Mouse (Mus musculus) neural tube, embryonic 10.5 days (tissue): Measurements from ENCODE around the gene 2010300C02Rik.
"Not testable (repeated sequence)": the region's sequence is repeated elsewhere in the genome, so short reads cannot be mapped to it uniquely, and the experiment has no call there.

Experiments used
- DNase-seq: peaks from one replicate; pipeline ENCODE4 v3.0.0-alpha.2; 2017; ENCODE audit warnings: low spot score; ENCODE audit errors: extremely low spot score

The 2010300C02Rik gene

DNA sequence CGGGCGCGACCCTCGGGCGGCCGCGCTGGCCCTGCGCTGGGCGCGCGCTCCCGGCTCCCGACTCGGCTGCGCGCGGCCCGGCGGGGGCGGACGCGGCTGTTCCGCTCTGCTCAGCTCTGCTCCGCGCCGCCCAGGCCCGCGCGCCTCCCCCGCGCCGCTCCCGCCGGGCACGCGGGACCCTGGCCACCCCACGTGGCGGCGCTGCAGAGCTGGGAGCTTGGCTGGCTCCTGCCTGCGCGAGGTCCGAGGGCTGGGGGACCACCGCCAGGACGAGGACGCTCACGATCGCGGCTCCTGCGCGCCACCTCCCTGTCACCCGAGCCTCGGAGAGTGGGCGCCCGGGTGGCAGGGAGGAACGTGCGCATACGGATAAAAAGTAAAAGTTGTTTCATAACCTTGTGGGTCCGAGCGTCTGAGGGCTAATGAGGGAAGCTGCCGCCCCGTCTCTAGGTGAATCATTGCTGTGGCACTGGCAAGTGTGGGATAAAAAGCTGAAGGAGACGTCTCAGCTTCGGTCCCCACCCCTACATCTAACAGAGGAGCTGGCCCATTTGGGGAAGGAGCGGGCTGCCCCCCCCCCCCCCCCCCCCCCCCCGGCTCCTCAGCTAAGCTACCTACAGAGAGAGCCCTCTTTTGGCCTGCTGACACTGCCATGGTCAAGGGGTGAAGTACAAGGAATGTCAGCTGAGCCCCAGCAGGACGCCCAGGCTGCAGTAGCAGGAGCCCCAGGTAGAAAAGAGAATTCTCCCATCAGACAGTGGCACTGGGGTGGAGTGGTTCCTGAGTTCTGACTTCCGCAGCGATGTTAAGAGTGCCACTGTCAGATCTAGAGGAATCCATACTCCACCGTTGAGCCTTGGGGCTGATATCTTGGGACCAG, at the start of gene 2010300C02Rik:
TSS of gene 2010300C02Rik (minus strand) at position 325 of the 880 bp plus-strand sequence.
- peak; percentile 56 for DNase-seq

DNA sequence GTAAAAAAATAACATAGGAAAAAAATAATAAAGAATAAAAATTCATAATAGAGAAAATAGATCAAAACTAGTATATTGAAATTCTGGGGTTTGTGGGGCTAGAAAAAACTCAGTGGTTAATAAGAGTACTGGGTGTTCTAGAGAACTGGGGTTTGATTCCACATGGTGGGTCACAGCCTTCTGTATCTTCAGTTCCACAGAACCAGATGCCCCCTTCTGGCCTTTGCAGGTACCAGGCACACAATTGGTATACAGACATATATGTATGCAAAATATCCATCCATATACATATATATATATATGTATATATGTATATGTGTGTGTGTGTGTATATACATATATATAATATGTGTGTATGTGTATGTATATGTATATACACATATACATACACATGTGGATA, 39.5 kb upstream of the 2010300C02Rik start:
- no peak for DNase-seq

DNA sequence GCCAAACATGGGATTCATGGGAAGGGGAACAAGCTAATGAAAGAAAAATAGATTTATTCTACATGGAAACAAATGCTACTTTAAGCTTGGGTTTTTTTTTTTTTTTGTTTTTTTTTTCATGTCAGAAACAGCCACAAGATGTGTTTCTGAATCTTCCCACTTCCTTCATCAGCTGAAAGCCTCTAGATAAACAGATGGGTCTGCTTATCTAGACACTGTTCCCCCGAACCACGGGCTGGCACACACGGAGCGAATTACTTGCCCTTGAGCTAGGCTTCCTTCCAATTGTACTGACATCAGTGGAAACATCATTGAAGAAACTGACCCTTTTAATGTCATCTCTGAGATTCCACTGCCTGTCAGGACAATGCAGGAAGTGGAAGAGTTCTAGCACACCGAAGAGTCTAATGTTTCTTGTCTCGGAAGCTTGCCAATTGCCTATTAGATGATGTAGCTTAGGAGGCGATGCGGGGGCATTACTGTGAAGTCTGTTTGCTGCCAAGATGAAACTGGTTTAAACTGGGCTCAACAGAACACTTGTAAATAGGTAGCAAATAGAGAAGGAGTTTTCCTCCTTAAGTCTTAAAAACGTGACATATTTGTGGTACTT, 24.9 kb upstream of the 2010300C02Rik start:
- DNase-seq, result no peak

DNA sequence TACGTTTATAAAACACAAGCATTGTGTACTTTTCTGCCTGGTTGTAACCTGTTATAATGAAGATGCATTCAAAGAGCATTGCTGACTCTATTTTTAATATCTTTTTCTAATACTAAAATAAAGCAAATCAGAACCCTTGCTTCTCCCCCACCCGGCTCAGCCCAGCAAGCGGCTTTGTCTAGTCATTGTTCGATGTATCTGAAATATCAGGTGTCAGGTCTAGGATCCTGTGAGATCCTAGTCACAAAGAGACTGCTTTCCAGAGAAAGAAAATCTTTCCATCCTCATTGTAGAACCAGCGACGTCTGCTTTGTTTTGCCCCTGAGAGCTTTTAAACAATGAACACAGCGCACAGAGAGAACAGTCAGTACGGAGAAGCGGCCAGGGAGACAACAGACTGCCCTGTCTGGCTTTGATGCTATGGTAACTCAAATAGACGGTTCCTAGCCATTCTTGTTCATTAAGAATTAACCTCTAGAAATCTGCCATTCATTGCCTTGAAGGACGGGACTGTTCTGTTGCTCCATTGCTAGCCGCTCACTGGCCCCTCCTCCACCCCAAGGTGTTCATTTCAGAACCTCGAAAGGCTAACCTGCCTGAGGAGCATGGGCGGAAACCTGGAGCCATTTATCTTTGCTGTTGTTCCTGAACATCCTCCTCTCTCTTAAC, 22.9 kb upstream of the 2010300C02Rik start:
- DNase-seq, result no peak

DNA sequence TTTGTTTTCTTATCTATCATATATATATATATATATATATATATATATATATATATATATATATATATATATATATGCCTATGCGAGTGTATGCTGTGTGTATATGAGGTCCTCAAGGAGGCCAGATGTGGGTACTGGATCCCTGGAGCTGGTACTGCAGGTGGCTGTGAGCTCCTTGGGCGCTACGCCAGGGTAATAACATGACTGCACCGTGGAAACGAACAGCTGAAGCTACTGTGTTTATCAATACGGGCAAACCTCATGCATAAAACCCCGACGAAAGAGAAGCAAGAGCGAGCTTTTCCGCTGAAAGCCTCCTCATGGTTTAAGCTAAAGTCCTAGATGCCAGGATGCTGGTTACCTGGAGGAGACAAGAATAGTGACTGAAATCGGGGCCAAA, 22.2 kb upstream of the 2010300C02Rik start:
- no peak for DNase-seq

DNA sequence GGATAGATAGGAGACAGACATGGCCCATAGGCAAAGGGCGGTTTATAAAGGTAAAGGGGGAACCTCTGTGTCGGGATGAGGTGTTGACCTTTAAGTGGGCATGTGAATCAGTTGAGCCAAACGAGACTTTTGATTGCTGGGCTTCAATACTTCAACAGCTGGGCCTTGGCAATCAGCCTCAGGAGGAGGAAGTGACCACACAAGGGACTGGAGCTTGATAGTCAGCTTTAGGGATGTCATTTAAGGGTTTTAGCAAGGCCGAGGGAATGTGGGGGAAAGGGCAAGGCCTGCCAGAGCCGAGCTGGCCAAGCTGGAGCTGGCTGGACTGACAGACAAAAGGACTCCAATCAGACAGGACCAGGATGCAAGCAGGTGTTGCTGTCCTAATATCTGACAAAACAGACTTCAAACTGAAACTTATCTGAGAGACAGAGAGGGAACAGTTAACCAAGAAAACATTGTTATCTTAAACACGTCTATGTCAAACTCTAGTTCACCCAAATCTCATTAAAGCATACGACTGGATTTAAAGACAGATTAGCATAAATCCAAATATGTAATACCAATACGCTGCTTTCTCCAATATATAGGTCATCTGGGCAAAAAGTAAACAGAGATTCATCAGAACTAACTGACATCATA, 20.4 kb upstream of the 2010300C02Rik start:
- DNase-seq, result no peak

DNA sequence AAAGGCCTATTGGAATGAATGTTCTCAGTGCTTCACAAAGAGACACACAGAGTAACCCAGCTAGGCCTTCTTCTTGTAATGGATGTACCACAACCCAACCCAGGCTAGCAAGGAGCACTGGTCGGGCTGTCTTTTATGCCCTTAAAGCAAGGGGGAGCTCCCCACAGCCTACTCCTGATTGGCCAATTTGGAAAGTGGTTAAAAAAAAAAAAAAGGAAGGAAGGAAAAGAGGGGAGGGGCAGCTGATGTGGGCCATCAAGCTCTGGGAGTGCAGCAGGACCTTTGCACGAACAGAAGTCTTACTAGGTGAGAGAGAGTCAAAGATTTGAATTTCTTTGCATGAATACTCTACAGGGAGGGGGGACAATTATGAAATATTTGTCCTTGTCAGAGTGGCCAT, 19.0 kb upstream of the 2010300C02Rik start:
- no peak for DNase-seq

DNA sequence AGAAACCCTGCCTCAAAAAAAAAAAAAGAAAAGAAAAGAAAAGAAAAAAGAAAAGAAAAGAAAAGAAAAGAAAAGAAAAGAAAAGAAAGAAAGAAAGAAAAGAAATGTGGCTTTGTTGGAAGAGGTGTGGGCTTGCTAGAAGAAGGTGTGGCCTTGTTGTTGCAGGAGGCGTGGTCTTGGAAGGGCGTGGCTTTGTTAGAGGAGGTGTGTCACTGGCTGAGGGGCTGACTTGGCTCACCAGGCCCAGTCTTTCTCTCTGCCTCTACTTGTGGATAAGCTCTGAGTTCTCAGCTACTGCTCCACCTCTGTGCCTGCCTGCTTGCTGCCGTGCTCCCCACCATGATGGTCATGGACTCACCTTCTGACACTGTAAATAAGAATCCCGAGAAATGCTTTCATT, 17.2 kb upstream of the 2010300C02Rik start:
- no peak for DNase-seq

DNA sequence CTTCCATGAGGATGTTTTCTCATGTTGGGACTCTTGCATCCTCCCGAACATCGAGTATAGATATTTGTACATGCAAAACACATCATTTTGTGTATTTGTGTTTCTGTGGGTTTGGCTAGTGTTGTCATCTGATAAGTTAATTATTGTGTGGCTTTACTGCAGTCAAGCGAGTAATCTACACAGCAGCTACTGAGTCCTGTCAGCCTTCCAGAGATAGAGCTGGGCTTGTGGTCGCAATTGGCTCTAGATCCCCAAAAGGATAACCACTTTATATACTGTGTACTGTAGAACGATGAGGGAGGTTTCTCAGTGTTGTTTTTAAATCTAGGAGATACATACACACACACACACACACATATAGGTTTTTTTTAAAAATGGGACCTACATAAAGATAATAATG, 16.0 kb upstream of the 2010300C02Rik start:
- no peak for DNase-seq

DNA sequence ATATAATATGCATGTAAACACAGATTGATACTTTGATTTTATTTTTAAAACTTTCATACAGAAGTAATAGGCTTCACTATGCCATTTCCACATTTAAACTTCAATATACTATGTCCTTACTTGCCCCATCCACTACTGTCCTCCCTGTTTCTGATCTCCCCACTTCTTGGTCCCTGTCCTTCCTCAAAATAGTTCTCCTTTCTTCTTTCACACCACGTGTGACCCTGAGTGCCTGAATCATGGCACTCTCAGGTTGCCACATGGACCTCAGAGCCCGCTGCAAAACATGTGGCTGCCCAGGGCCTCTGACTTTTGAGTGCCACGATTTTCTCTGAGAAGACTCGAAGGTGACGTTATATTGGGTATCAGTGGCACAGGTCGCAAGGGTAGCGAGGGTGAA, 15.0 kb upstream of the 2010300C02Rik start:
- no peak for DNase-seq

DNA sequence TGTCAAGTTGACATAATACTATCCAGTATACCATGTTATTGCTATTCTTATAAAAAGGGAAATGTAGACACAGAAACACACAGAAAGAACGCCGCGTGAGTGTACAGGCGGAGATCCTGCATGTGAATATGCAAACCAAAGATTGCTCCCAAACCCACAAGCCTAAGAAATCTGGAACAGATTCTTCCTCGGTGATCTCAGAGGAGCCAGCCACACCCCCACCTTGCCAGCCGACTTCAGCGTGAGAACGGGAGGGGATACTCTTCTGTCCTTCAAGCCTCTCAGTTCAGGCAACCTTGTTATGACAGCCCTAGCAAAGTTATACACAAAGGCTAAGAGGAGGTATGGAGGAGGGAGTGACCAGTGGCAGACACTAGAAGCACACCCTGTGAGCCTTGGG, 9.5 kb upstream of the 2010300C02Rik start:
- no peak for DNase-seq

DNA sequence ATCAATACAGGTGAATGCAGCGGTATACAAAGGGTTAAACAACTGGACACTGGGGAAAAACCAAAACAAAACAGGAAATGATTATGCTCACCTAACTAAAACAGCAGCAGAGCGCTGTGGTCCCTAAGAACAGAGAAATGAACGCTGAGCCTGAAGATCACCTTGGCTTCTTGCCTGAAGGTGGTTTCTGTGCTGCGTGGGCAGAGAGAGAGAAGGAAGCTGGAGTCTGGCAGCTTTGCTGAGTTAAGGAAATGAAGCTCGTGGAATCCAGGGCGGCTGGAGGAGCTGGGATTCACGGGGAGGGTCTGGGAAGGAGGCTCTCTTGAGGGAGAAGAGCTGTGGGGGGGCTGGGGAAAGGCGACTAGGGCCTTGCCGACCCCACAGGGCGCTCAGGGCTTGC, 8.2 kb upstream of the 2010300C02Rik start:
- no peak for DNase-seq

DNA sequence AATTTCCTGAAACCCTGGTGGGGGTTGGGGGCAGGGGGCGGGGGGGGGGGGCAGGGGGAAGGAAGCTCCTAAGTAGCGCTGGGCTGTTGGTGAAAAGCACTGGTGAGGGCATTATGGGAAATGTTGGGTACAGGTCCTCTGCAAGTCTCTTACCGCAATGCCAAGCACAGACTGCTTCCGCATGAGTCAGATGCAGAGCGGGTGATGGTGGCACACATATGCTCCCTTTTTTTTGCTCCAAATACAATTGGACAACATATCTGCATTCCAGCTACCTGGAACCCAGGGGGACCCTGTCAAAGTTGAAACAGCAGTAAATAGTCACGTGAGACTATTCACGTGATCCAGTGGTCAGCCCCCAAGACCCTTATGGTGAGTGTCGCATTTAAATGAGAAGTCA, 7.3 kb upstream of the 2010300C02Rik start:
- no peak for DNase-seq

DNA sequence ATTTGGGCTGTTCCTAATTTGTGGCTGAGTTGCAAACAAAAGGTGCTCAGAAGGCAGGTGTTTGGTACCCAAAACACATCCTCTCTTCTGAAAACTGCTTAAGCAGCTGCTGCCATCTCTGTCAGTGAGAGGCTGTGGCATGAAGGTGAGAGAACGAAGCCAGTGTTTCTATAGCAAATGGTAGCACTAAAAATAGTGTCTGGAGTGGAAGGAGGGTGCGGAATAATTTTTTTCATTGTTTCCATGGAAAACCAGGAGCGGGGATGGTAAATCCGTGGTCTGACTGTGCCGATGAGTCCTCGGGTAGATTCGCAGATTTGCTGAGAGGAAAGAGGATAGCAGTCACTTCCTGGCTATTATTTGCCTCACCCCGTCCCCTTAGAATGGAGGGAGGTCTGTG, 6.5 kb upstream of the 2010300C02Rik start:
- no peak for DNase-seq

DNA sequence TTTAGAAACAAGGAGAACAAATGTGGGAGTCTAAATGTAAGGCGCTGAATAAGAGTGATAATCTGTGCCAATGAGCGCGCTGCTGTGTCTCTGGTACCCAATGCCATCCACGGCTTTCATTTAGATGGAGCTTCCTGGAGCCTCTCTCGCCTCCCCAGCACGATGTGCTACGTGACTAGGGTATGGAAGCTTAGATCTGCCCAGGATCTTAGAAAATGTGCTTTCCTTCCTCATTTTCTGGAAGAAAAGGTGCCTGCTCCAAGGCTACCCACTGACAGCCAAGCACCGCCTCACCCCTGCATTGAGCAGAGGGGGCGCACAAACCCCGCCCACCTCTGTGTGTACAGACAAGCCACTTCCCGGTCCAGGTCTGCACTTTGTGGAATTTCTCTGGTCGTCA, 6.0 kb upstream of the 2010300C02Rik start:
- no peak for DNase-seq

DNA sequence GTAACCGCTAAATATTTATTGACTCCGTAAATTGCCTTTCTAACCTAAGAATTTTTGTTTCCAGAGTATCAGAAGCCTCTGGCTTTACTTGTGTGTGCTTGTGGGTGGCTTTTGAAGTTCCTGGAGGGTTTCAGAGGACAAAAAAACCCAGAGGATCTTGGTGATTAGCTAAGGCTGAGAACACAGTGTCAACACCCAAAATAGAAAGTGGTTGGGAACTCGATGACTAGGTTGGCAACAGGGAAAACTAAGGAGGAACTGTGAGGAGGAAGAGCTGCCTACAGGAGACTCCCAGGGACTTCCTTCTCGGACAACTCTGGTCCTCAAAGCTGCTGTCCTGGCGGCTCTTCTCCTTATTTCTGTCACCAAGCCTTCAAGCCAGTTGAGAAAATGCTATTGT, 1.2 kb upstream of the 2010300C02Rik start:
- no peak for DNase-seq

DNA sequence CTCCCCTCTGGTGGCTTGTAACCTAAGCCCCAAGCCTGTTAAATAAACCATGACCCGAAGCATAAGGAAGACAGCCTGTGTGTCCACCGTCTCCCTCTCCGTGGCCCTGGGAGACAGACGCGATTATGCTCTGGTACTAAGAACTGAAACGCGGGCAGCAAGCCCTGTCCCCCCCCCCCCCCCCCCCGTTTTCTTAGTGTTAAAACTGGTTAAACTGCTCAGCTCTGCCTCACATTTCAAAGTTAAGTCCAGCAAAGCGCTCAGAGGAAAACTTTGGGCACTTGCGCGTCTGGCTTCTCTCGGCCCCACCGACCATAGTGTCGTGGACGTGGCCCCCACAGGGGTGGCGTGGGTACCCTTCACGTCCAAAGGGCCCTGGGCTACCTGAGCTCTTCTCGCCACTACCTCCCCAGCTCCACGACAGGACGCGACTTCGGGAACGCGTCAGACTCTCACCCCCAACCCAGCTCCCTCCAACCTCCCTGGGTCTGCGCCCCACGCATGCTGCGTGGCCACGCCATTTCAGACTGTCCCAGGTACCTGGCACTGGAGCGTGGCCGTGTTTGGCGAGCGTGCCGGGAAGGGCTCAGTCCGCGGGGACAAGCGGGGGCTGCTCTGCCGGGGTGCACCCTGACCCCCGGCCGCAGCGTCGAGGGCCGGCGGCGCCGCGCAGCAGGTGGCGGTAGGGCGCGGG, 708 bp downstream of the 2010300C02Rik start:
- DNase-seq, result peak; percentile 26

DNA sequence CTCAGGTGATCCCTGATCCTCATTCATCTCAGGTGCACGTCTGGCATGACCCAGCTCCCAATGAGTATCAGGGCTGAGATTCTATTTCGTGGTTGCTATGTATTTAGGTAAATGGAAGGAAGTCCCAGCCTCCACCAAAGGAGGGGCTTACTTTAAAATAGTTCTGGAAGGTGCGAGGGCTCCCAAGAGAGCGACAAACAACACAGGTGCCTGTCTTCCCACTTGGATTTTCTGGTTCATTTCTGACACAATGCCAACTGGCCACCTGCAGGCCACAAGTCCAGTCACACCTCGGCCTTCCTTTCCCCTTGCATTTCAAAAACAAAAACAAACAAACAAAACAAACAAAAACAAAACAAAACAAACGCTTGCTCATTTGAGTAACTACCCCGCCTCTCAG, 1.4 kb downstream of the 2010300C02Rik start:
- DNase-seq, result no peak

DNA sequence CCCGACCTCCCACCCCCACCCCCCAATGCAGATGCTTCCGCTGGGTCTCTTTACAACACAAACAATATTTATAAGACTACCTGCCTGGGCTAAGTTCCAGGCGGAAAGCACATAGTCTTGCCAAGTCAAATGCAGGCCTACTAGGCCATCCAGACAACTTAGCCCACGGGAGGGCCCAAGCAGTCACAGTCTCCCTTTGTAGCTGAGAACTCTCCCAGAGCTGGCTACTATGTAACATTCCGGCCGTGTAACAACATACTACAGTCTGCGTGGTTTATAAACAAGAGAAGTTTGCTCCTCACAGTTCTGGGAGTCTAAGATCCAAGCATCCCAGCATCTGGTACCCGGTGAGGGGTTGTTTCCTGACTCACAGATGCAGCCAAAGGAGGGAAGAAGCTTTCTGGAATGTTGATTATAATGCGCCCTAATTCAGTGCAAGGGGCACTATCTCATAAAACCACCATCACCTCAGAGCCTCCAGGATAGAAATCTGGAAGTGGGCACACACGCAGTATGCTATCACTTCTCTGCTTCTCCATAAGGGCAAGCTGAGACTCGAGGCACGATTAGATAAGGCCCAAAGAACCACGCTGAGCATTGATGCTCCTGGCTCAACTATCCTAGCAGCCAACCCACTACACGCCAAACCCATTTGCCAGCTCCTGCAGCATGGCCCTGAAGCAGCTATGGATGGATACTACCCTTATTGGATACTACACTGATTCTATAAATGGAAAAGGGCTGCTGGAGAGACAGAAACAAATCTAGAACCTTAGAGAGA, 2.3 kb downstream of the 2010300C02Rik start:
- DNase-seq, result no peak

DNA sequence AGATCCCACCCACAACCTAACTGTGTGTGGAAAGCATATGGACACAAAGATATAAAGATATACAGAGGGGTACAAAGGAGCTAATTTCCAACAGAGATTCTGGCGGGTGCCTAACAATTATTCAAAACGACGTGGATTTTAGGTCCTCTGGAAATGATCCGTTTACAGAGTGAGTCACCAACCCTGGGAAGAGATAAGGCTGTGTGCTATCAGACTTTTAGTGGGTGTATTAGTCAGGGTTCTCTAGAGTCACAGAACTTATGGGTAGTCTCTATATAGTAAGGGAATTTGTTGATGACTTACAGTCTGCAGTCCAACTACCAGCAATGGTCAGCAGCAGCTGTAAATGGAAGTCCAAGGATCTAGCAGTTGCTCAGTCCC, 7.5 kb downstream of the 2010300C02Rik start:
- not testable (repeated sequence) for DNase-seq
